Comparison of ENCODE assay signal across 12 mouse cellular contexts in the genomic region with DNA sequence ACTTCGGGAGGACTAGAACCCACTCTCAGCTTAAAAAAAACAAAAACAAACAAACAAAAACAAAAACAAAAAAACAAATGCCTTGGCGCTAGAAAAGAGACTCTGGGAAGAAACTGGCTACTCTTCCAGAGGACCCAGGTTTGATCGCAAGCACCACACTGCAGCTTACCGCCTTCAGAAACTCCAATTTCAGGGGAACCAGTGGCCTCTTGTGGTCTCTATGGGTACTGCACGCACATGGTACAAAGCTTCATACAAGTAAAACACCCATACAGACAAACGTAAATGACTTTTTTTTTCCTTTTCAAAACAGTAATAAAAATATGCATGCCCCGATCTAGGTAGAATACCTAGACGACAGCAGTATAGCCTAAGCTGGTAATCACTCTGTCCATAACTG.
DNase-seq lines count a peak whose midpoint lies in the region; ATAC-seq and TF ChIP-seq lines count a peak whose summit lies in the region.
"Had no signal": no experiment of that assay in that cellular context is flagged by ENCODE, and none has a peak within 500 bp of the region (broad histone marks: within the 10 kb centered on the region; RNA-seq: fewer than 3 reads in every experiment).

No protein-coding gene starts in this region.

- H3K4me3 ChIP-seq in heart, postnatal 0 days (ENCODE audit: low read depth, low read length), result no peak overlapping the region
- H3K4me3 ChIP-seq in heart, embryonic 12.5 days, result no peak overlapping the region
- H3K4me3 ChIP-seq in lung, embryonic 14.5 days (ENCODE audit: low read depth, low read length), result no peak overlapping the region
- H3K4me3 ChIP-seq: embryonic facial prominence, embryonic 10.5 days; heart, embryonic 15.5 days had no signal

- TF ChIP-seq POLR2A in brain, embryonic 14.5 days (IDR thresholded peaks at IDR 0.05; ENCODE audit: borderline replicate concordance, extremely low read depth, insufficient read depth, insufficient read length, poor library complexity, severe bottlenecking), result no peak

- H3K9me3 ChIP-seq in heart, postnatal 0 days (replicated peaks; ENCODE audit: control insufficient read depth, low read length), result peaks cover 7% of the 10 kb centered on the region; the same call in 1 of the 2 replicates
- peaks cover 8% of the 10 kb centered on the region for H3K9me3 ChIP-seq in heart, embryonic 12.5 days (replicated peaks)
- no peaks in the 10 kb centered on the region for H3K9me3 ChIP-seq in lung, embryonic 14.5 days (ENCODE audit: low read depth, low read length)
- H3K9me3 ChIP-seq: heart, embryonic 15.5 days had no signal

- DNase-seq in heart, postnatal 0 days (ENCODE audit: low spot score), result no peak
- DNase-seq in lung, embryonic 14.5 days, result no peak
- no peak for DNase-seq in lung, postnatal 36 days
- no peak for DNase-seq in brain, embryonic 14.5 days (ENCODE audit: low read depth)
- peak; percentile 9 for DNase-seq in thymus, postnatal 0 days (ENCODE audit: low spot score)
- no peak for DNase-seq in adrenal gland, postnatal 4 days (ENCODE audit: low spot score in 2 of 2)
- DNase-seq in Muller cell, postnatal 12 days (ENCODE audit: inconsistent ontology term), result no peak
- DNase-seq: cerebellum, adult 11 months; right cerebral cortex, postnatal 14 days had no signal

- TF ChIP-seq CTCF in heart, postnatal 0 days (IDR thresholded peaks at IDR 0.05; ENCODE audit: low read depth), result peak; percentile 26
- TF ChIP-seq CTCF in lung, embryonic 14.5 days (IDR thresholded peaks at IDR 0.05; ENCODE audit: low read depth), result peak; percentile 42
- peak; percentile 38; the same call in 1 of the 2 replicates for TF ChIP-seq CTCF in brain, embryonic 14.5 days (IDR thresholded peaks at IDR 0.05; ENCODE audit: borderline replicate concordance, extremely low read depth, insufficient read depth, insufficient read length)

- H3K4me2 ChIP-seq in heart, postnatal 0 days (ENCODE audit: low read depth, low read length), result no peak overlapping the region
- no peak overlapping the region for H3K4me2 ChIP-seq in heart, embryonic 12.5 days
- H3K4me2 ChIP-seq in lung, embryonic 14.5 days, result no peak overlapping the region
- H3K4me2 ChIP-seq: heart, embryonic 15.5 days had no signal

- ATAC-seq in heart, postnatal 0 days (ENCODE audit: insufficient read depth, low read depth), result no peak
- no peak for ATAC-seq in heart, embryonic 12.5 days (ENCODE audit: insufficient number of reproducible peaks, low FRiP score)
- no peak for ATAC-seq in lung, embryonic 14.5 days (ENCODE audit: insufficient read depth)

- no peaks in the 10 kb centered on the region for H3K4me1 ChIP-seq in heart, postnatal 0 days (ENCODE audit: control insufficient read depth, insufficient read depth)
- 0 out of 2 replicates have a peak, but pooled peaks cover 1% of the 10 kb centered on the region for H3K4me1 ChIP-seq in heart, embryonic 12.5 days (replicated peaks)
- H3K4me1 ChIP-seq in lung, embryonic 14.5 days (ENCODE audit: insufficient read depth), result no peaks in the 10 kb centered on the region
- H3K4me1 ChIP-seq: embryonic facial prominence, embryonic 10.5 days; heart, embryonic 15.5 days had no signal

- H3K27me3 ChIP-seq in heart, postnatal 0 days (ENCODE audit: control insufficient read depth, insufficient read depth, low read length), result no peaks in the 10 kb centered on the region
- H3K27me3 ChIP-seq in heart, embryonic 12.5 days (replicated peaks), result no peaks in the 10 kb centered on the region
- H3K27me3 ChIP-seq in lung, embryonic 14.5 days (ENCODE audit: insufficient read depth, low read length), result no peaks in the 10 kb centered on the region
- H3K27me3 ChIP-seq: heart, embryonic 15.5 days had no signal

- no peaks in the 10 kb centered on the region for H3K36me3 ChIP-seq in heart, postnatal 0 days (replicated peaks; ENCODE audit: control insufficient read depth, insufficient read depth, low read length)
- no peaks in the 10 kb centered on the region for H3K36me3 ChIP-seq in heart, embryonic 12.5 days
- H3K36me3 ChIP-seq in lung, embryonic 14.5 days (ENCODE audit: insufficient read depth), result no peaks in the 10 kb centered on the region
- H3K36me3 ChIP-seq: heart, embryonic 15.5 days had no signal

- no peak overlapping the region for H3K9ac ChIP-seq in heart, postnatal 0 days (replicated peaks; ENCODE audit: low read depth, low read length)
- H3K9ac ChIP-seq in heart, embryonic 12.5 days, result no peak overlapping the region
- no peak overlapping the region for H3K9ac ChIP-seq in lung, embryonic 14.5 days
- H3K9ac ChIP-seq: heart, embryonic 15.5 days had no signal

- H3K27ac ChIP-seq in heart, postnatal 0 days (ENCODE audit: low read depth), result no peak overlapping the region
- no peak overlapping the region for H3K27ac ChIP-seq in heart, embryonic 12.5 days (ENCODE audit: poor library complexity, severe bottlenecking)
- no peak overlapping the region for H3K27ac ChIP-seq in lung, embryonic 14.5 days (ENCODE audit: low read depth)
- H3K27ac ChIP-seq: embryonic facial prominence, embryonic 10.5 days; heart, embryonic 15.5 days had no signal

- no peak for TF ChIP-seq EP300 in heart, postnatal 0 days (IDR thresholded peaks at IDR 0.05; ENCODE audit: low read depth)

- WGBS in heart, postnatal 0 days, result 93% methylated on average over 8 of the region's 8 CpGs
- WGBS in heart, embryonic 12.5 days, result 92% methylated on average over 8 of the region's 8 CpGs
- WGBS in lung, embryonic 14.5 days, result 94% methylated on average over 8 of the region's 8 CpGs
